Mouse (Mus musculus) cerebellum, adult 9-11 months (tissue): ENCODE results near the gene Asic1.
A peak's percentile ranks its signal among the peaks of the same experiment; 100 is the strongest.
"Not testable (repeated sequence)": the region's sequence is repeated elsewhere in the genome, so short reads cannot be mapped to it uniquely, and the experiment has no call there.

Experiments used
- DNase-seq: peaks from one replicate; pipeline ENCODE4 v3.0.0; 2022

Gene Asic1

DNA sequence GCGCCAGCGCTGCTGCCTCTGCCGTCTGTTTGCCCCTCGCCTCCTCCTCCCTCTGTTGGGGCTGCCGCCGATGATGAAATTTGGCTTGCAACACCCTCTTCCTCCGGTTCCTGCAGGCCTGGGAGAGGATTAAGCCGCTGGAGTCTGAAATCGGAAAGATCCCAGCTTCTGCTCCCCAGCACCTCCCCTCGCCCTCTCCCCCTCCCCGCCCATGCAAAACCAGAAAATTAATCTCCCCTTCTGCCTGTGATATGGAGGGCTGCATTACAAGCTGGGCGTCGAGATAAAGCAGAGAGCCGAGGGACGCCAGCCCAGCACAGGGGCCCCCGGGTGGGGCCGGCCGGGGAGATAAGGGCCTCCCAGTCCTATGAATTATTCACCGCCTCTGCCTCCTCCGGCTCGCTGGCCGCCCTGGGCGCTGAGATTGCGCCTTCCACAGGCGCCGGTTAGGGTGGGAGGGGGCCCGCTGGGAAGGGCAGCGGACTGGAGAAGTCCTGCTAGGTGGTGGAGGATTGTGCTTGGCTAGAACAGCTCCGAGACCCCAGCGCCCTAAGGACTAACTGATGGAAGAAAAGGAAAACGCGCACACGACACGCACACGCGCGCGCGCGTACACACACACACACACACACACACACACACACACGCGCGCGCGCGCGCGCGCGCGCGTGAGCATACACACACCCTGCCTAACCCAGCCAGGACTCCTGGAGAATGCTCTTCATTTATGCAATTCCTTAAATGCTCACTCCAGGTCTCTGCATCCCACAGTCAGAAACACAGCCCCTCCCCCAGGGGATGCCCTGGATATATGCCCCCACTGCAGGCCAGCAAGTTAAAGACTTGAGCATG lies 5.3 kb upstream of the Asic1 start:
- peak; percentile 82 for DNase-seq

DNA sequence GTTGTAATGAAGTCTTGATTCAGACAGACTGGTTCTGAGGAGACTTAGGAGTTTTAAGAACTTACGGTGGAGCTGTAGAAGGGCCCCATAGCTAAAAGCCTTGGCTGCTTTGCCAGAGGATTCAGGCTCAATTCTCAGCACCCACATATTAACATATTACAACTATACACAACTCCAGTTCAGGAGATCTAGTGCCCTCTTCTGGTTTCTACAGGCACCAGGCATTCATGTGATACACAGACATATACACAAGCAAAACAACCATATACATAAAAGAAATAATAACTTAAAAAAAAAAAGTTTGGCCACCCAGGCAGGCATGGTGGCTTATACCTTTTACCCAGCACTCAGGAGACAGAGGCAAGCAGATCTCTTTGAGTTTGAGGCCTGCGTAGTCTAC lies 2.6 kb upstream of the Asic1 start:
- DNase-seq, result no peak

DNA sequence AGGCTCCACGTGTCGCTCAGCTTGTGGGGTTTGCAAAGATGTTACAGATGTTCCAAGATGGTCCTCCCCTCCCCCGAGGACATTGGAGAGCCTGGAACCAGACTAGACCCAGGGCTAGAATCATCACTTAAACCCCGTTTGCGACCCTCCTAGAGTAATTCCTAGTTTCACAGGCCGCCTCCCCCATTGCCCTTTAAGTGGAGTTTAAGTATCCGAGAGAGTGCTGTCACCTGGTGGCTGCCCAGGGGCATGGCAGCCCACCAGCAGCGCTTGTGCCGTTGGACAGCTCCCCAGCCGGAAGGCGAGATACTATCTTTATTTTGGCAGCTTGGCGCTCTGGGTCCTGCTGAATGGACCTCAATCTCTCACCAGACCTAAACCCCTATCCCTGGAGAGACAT lies 1.3 kb upstream of the Asic1 start:
- peak; percentile 85 for DNase-seq

DNA sequence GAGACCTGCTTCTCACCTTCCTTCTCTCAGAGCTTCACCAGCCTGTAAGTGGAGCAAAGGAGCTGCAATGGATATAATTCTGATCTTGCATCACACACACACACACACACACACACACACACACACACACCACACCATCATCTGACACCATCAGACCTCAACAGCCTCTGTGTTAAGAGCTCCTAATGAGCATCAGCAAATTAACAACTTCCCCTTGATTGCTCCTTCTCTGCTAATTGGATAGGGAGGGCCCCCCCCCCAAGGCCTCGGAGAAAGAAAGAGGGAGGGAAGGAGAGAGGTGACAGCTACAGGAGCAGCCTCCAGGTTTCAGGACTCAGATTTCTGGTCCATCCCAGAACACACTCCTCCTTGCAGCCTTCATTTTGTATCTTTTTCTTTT lies 776 bp upstream of the Asic1 start:
- no peak for DNase-seq

DNA sequence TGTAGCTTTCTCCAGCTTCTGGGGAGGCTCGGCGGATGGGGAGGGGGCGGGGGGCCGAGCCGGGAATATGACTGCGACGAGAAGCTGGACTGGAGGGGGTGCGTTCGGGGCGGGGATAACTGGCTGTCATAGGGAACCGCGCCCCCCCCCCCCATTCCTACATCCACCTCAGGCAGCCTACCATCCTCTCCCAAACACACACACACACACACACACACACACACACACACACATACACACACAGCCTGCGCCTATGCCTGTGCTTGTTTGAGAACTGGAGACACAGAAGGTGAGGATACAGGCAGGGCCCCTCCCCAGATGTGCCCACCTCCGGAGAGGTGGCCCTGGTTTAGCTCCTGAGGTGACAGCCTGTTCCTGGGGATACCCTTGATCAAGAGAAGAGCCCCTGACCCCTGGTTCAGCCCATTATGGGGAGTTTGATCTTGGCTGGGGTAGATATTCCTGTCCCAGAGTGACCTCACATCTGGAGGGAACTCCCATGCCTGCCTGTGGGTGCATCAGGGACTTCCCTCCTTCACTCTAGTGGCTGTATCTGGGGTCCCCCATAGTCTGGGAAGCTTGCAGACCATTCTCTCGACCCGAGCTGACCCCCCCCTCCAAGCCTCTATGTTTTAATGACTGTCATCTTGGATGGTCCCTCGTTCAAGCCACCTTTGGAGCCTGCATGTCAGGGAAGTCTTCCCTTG lies 949 bp downstream of the Asic1 start:
- peak; percentile 67 for DNase-seq

DNA sequence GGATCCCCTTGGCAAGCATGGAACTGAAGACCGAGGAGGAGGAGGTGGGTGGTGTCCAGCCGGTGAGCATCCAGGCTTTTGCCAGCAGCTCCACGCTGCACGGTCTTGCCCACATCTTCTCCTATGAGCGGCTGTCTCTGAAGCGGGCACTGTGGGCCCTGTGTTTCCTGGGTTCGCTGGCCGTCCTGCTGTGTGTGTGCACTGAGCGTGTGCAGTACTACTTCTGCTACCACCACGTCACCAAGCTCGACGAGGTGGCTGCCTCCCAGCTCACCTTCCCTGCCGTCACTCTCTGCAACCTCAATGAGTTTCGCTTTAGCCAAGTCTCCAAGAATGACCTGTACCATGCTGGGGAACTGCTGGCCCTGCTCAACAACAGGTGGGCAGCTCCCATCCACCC lies 1.6 kb downstream of the Asic1 start:
- no peak for DNase-seq

DNA sequence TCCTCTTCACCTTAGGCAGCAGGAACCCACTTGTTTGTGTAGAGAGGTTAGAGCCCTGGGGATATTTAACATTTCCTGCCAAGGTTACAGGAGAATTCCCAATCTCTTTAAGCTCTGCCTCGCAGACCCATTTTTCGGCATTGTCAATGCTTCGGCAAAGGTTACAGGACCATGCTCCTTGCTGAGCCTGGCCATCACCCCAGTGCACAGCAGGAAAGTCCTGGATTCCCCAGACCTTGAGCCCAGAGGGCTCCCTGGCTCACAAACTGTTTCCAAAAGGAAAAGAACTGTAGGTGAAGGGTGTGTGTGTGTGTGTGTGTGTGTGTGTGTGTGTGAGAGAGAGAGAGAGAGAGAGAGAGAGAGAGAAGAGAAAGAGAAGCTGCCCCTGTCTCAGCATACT lies 4.7 kb downstream of the Asic1 start:
- DNase-seq, result peak; percentile 60

DNA sequence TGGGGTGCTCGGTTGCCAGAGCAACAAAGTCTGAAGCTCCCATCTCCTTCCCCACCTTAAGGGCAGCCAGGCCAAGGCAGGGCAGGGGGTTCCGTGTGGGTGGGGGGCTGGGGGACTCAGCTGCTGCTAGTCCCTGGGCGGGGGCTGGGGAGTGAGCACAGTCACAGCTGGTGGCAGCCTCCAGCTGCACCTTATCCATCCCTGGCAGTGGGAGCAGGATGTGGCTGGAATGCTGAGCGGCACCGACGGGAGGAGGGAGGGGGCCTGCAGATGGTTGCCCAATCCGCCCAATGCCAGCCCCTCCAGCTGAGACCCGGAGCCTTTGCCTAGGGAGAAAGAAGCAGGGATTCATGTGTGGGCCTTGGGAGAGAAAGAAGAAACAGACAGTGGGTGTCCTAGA lies 6.9 kb downstream of the Asic1 start:
- DNase-seq, result peak; percentile 55

DNA sequence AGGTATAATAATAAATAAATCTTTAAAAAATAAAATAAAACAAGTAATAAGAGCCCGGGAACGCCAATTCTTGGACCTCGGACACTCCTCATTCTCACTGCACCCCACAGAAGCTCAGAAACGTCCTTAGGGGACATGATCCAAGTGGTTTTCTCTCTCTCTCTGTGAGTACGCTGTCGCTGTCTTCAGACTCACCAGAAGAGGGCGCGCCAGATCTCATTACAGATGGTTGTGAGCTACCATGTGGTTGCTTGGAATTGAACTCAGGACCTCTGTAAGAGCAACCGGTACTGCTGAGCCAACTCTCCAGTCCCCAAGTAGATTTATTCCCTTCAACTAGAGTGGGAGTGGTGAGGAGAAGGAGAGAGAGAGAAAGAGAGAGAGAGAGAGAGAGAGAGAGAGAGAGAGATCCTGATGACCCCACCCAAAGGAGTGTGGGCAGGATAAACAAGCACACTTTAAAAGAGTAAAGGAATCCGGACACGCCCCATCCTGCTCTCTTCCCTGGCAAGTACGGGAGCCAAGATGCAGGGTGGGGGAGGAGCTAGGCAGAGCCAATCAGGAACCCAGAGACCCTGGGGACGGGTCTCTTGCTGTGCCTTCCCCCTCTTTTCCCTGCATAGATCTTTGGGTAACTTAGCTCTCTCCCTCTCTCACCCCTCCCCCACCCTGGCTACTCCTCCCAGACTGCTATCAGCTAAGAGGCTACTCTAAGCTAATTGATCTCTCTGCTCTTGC lies 8.1 kb downstream of the Asic1 start:
- DNase-seq, result peak; percentile 50

DNA sequence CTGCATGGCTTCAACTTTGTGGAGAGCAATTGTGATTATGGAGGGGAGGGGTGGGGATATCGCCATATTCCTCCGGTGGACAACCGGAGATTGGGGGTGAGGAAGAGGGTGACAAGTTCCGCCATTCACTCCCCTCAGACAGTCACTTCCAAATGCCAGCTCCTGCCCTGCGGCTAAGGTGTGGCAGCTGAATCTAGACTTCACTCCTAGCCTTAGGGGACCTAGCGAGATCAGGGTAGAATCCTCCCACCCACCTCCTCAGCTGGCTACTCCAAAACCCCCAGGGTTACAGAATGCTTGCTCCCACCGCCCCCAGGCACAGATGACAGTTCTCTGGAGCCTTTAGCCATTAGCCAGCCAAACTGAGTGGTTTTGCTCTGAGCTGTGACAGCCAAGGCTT lies 8.8 kb downstream of the Asic1 start:
- no peak for DNase-seq

DNA sequence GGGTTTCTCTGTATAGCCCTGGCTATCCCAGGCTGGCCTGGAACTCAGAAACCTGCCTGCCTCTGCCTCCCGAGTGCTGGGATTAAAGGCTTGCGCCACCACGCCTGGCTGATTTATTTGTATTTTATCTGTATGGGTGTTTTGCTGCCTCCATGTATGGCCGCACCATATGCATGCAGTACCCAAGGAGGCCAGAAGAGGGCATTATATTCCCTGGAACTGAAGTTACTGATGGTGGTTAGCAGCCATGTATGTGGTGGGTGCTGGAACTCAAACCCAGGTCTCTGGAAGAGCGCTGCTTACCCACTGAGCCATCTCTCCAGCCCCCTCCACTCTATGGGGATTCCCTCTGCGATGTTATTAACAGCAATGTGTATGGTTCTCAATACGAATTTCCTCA lies 12.7 kb downstream of the Asic1 start:
- DNase-seq, result no peak

DNA sequence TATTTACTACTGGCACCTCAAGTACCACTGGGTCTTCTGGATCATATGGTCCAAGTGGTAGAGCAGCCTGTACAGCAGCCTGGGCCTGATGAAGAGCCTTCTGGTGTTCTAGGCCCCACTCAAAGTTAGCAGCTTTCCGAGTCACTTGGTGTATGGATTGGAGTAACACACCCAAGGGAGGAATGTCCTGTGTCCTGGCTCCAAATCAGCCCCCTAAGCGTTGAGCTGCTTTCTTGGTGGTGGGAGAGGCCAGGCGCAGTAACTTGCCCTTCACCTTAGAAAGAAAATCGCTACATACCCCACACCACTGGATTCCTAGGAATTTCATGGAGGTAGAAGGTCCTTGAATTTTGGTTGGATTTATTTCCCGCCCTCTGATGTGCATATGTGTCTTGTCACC lies 14.0 kb downstream of the Asic1 start:
- no peak for DNase-seq

DNA sequence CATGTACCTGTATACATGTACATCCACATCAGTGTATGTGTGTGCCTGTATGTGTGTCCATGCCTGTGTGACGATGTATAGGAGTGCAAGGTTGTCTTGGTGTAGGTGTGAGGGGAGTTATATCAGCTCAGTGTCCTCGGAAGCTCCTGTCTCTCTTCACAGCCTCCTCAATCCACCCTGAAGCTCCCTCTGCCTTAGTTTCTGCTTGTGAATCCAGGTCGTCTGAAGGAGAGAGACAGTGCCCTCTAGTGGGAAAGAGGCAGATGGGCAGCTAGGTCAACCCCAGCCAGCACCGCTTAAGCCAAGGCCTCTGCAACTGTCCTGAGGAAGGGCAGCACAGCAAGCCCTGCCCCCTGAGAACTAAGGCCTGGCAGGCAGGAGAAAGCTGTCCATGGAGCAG lies 18.5 kb downstream of the Asic1 start:
- peak; percentile 82 for DNase-seq

DNA sequence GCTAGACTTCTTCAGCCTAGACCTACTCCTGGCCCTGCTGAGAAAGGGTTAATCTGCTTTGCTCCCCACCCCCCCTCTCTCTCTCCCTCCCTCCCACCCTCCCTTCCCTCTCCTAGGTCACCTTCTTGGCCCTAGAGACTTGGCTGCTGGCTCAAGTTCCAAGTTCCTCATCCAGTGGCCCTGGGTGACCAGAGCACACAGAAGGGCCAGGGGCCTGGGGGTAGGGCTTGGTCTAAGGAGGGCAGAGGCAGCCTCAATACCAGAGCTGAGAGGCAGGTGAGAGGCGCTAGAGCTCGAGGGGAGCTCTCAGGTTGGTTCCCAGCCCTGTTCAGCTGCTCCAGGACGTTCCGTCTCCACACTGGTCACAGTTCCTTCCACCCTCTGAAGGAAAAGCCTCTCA lies 20.8 kb downstream of the Asic1 start:
- no peak for DNase-seq

DNA sequence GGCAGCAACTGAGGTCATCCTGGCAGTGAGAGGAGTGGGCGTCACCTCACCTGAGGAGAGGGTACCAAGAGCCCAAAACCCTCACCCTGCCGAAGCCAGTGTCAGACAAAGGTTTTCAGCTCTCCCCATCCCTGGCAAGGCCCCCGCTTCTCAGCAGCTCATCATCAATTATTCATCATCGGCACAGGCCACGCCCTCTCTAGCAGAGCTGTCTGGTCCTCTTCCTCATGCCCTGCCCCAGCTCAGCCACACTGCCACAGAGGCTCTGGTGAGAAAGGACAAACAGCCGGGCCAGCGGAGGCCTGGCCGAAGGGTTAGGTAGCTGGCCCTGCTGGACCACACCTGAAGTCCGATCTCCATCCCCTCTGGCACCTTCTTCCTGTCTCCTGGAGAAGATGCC lies 21.8 kb downstream of the Asic1 start:
- no peak for DNase-seq

DNA sequence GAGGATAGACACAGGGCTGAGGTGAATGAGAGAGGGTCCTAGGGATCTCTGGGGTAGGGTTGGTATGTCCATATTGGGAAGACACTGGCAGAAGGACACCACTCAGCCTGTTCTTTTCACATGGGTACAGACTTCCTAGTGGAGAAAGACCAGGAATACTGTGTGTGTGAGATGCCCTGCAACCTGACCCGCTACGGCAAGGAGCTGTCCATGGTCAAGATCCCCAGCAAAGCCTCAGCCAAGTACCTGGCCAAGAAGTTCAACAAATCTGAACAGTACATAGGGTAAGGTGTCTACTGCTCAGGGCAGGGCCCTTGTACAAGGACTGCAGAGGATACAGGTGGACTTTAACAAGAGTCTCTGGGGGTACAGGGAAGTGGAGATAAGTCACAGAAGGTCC lies 27.1 kb downstream of the Asic1 start:
- no peak for DNase-seq

DNA sequence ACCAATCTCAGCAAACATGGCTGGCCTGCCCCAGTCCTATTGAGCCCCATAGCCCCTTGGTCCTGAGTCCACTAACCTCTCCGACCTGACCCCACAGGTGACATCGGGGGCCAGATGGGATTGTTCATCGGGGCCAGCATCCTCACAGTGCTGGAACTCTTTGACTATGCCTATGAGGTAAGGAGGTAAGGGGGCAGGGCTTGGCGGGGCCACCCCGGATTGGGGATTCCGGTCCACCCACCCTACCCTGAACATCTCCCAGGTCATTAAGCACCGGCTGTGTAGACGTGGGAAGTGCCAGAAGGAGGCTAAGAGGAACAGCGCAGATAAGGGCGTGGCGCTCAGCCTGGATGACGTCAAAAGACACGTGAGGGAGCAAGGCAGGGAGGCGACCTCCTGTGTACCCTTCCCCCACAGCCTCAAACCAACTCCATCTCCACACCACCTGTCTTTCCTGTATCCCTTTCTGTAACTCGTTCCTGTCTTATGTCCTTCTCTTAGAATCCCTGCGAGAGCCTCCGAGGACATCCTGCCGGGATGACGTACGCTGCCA lies 28.4 kb downstream of the Asic1 start:
- peak; percentile 61 for DNase-seq

DNA sequence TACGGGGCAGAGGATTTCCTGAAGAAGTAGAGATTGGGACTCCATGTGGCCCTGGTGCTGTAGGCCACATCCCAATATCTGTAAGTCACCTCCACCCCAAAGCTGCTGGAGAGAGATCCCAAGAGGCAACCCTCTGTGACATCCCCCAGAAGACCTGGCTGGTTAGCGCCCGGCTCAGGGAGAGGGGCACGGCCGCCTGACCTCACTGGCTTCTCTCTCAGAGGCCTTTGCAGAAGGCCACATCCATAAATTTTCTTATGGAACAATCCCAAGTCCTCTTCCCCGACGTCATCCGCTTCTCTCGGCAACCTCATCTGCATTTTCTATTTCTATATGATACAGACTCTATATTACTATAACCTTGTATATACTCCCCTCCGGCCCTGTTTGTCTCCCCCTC lies 29.5 kb downstream of the Asic1 start:
- peak; percentile 41 for DNase-seq

DNA sequence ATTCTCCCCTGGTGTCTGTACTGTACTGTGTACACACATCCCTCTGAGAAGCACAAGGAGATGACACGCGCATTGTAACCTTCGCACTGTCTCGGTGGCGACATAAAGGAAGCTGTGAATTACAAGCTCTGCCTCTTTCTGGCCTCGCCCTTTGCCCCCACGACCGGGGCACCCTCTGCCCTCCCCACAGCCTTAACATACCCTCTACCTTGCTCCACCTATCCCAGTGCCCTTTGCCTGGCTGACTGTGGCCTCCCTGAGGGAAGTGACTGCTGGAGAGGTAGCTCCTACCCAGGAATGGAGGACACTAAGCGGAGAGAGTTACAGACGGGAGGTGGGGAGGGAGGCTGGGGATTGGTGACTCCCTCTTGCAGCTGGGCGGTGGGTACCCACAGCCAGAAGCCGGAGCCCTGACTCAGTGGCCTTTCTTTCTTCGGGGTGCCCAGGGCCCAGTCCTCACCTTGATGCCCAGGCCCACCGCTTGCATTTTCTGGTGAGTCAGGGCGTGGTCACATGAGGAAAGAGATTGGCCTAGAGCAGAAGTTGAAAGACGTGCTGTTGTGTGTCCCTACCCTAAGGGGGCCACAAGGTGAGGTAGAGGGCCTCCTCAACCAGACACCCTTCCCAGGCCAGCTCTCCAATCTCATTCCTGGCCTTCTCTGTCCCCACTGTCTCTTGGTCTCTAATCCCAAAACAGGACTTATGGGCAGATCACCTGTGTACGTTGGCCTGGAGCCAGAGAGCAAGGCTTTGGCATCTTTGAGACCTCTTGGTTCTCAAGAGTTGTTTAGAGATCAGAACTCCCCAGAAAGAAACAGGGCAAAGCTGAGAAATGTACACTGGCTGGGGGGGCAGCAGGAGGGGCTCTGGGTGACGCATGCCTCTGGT lies 30.3 kb downstream of the Asic1 start:
- DNase-seq, result peak; percentile 66

DNA sequence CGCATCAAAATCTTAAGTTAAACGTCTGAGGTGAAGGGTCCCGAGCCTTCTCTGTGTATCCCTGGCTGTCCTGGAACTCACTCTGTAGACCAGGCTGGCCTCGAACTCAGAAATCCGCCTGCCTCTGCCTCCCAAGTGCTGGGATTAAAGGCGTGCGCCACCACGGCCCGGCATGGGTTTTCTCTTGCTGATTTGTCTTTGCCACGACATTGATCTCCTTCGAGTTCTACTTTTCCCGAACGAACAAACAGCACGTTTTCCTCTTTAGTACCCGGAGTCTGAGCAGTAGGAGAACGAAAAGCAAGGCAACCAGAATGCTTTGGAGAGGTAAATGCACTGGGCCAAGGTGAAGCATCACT lies 31.5 kb downstream of the Asic1 start:
- not testable (repeated sequence) for DNase-seq

DNA sequence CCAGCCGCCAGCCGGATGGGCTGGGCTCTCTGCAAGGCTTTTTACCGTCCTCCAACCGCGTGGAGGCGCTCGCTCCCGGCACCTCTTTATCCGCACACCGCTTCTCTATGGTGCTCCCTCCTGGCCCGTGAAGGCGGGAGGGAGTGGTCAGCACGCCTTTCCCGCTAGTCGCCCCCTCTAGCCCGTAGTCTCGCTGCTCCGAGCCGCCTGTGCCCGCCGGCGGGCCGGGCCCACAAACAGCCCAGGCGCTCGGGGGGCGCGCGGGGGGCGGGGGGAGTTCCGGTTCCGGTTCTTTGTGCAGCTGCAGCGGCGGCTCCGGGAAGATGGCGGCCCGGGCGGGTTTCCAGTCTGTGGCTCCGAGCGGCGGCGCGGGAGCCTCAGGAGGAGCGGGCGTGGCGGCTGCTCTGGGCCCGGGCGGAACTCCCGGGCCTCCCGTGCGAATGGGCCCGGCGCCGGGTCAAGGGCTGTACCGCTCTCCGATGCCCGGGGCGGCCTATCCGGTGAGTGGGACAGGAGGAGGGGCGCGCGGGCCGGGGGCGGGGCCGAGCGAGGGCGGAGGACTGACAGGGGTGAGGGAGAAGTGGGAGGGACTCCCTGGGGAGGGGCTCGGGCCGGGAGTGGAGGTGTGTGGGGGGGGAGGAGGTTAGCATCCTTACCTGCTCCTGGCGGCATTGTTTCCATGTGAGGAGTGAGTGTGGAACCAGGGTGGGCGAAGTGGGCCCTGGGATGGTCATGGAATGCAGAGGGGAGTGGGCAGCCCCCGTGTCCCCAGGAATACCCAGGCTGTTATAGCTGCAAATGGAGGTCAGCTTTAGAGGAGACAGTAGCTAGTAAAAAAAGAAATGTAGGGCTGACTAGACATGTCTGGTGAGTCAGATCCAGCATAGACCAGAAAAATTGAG lies 32.1 kb downstream of the Asic1 start, which contains the start of gene Smarcd1:
TSS of gene Smarcd1 (plus strand) at position 131 of the 902 bp plus-strand sequence.
- DNase-seq, result peak; percentile 95
